Mouse (Mus musculus) forebrain, embryonic 13.5 days (tissue): ENCODE measurements around the gene Cdc20. TPM values are rescaled to one million over a fixed set of nuclear protein-coding genes. Genes with fewer than 3 reads are reported as not detected.

ENCODE experiments used
- ATAC-seq: fragments of 200-750 bp; cut with Nextera tagmentation; 2 replicates; pipeline ENCODE4 v1.8.0; 2017
- H3K27ac ChIP-seq: fragments of 300-500 bp; sonication (generic); 2 replicates; pipeline ENCODE4 v1.5.1; 2015; ENCODE audit warnings: inconsistent platforms, mild to moderate bottlenecking, moderate library complexity
- H3K27me3 ChIP-seq: fragments of 300-500 bp; sonication (generic); 2 replicates; pipeline ENCODE4 v1.6.1; 2015; ENCODE audit warnings: mild to moderate bottlenecking, inconsistent platforms
- H3K36me3 ChIP-seq: fragments of 300-500 bp; sonication (generic); 2 replicates; pipeline ENCODE4 v1.6.1; 2015; ENCODE audit warnings: mild to moderate bottlenecking, inconsistent platforms; ENCODE audit not compliant: poor library complexity, severe bottlenecking
- H3K4me1 ChIP-seq: fragments of 300-500 bp; sonication (generic); 2 replicates; pipeline ENCODE4 v1.6.1; 2015; ENCODE audit warnings: inconsistent platforms
- H3K4me2 ChIP-seq: fragments of 300-500 bp; sonication (generic); 2 replicates; pipeline ENCODE4 v1.6.1; 2015; ENCODE audit warnings: inconsistent platforms, mild to moderate bottlenecking, moderate library complexity
- H3K4me3 ChIP-seq: fragments of 300-500 bp; sonication (generic); 2 replicates; pipeline ENCODE4 v1.5.1; 2015; ENCODE audit warnings: mild to moderate bottlenecking, inconsistent platforms
- H3K9ac ChIP-seq: fragments of 300-500 bp; sonication (generic); 2 replicates; pipeline ENCODE4 v1.6.1; 2015; ENCODE audit warnings: mild to moderate bottlenecking, inconsistent platforms
- H3K9me3 ChIP-seq: fragments of 300-500 bp; sonication (generic); replicated peaks from 2 replicates; pipeline ENCODE4 v1.6.1; 2016; ENCODE audit warnings: inconsistent platforms
- WGBS: fragments of 180-500 bp; shearing (Covaris S2); methylation state at CpG from one replicate; pipeline ENCODE4 v1.1.7; 2015; 5-methylcytosine and 5-hydroxymethylcytosine counted together
- polyA plus RNA-seq: library from polyadenylated mRNA; unstranded; fragments of >200 nt; fragmentation: Nextera tagmentation; extraction: Ambion mirVana; gene quantifications from 2 replicates; pipeline ENCODE4 v1.2.1, GENCODE M21; 2015

Cdc20 gene
- polyA plus RNA-seq, 1 experiment from 2014 or later = 251 TPM

GRCm38 (mm10) chr4:118413553-118413952 is 23.6 kb downstream of the Cdc20 start:
- no peak overlapping the region for H3K9ac ChIP-seq
- H3K27me3 ChIP-seq = no peaks in the 10 kb centered on the region
- ATAC-seq = no peak
- H3K36me3 ChIP-seq = peaks cover 74% of the 10 kb centered on the region
- WGBS = 97% methylated on average over 5 of the region's 5 CpGs
- H3K4me3 ChIP-seq = no peak overlapping the region
- no peak overlapping the region for H3K27ac ChIP-seq
- peaks cover 11% of the 10 kb centered on the region for H3K4me1 ChIP-seq
- H3K9me3 ChIP-seq = no peaks in the 10 kb centered on the region
- H3K4me2 ChIP-seq = no peak overlapping the region

- no peaks in the 10 kb centered on the region for H3K27me3 ChIP-seq
- H3K36me3 ChIP-seq = peaks cover 48% of the 10 kb centered on the region
- H3K4me1 ChIP-seq = peaks cover 19% of the 10 kb centered on the region
- H3K27ac ChIP-seq = no peak overlapping the region
- H3K9ac ChIP-seq = no peak overlapping the region
- 93% methylated on average over 5 of the region's 5 CpGs for WGBS
- no peaks in the 10 kb centered on the region for H3K9me3 ChIP-seq
- ATAC-seq = no peak
- H3K4me2 ChIP-seq = no peak overlapping the region
- H3K4me3 ChIP-seq = no peak overlapping the region
Measured at GRCm38 (mm10) chr4:118410871-118411270, 26.3 kb downstream of the Cdc20 start.

- Histone ChIP-seq H3K27ac (no peak within 1 kb of the TSS), H3K36me3 (peaks cover 43% of the 10 kb centered on the region), H3K4me3 (peak within 1 kb of the TSS; percentile 93), H3K4me1 (peaks cover 19% of the 10 kb centered on the region), H3K27me3 (no peaks in the 10 kb centered on the region), H3K4me2 (peak within 1 kb of the TSS; percentile 87), H3K9ac (peak within 1 kb of the TSS; percentile 91), H3K9me3 (no peaks in the 10 kb centered on the region)
- peak; percentile 96 for ATAC-seq
- under 1% methylated on average over 51 of the region's 53 CpGs for WGBS
Measured at GRCm38 (mm10) chr4:118409142-118409900, 27.8 kb downstream of the Cdc20 start, which contains the start of the genes Szt2 and Med8. Gene Szt2, minus strand, starts transcription at chr4:118409273. Gene Med8, plus strand, starts transcription at chr4:118409337.

- no peak for ATAC-seq
- Histone ChIP-seq H3K4me2 (no peak overlapping the region), H3K27me3 (no peaks in the 10 kb centered on the region), H3K4me1 (no peaks in the 10 kb centered on the region), H3K9me3 (no peaks in the 10 kb centered on the region), H3K9ac (no peak overlapping the region), H3K27ac (no peak overlapping the region), H3K36me3 (peaks cover 72% of the 10 kb centered on the region), H3K4me3 (no peak overlapping the region)
- 94% methylated on average over 12 of the region's 12 CpGs for WGBS
Measured at GRCm38 (mm10) chr4:118402701-118403100, 34.5 kb downstream of the Cdc20 start.

GRCm38 (mm10) chr4:118401918-118402317 is 35.2 kb downstream of the Cdc20 start:
- no peaks in the 10 kb centered on the region for H3K4me1 ChIP-seq
- 96% methylated on average over 5 of the region's 5 CpGs for WGBS
- H3K9ac ChIP-seq = no peak overlapping the region
- H3K27ac ChIP-seq = no peak overlapping the region
- peaks cover 79% of the 10 kb centered on the region for H3K36me3 ChIP-seq
- ATAC-seq = no peak
- no peaks in the 10 kb centered on the region for H3K9me3 ChIP-seq
- no peak overlapping the region for H3K4me3 ChIP-seq
- H3K4me2 ChIP-seq = no peak overlapping the region
- H3K27me3 ChIP-seq = no peaks in the 10 kb centered on the region

- Histone ChIP-seq H3K27me3 (no peaks in the 10 kb centered on the region), H3K27ac (no peak overlapping the region), H3K4me1 (no peaks in the 10 kb centered on the region), H3K4me3 (no peak overlapping the region), H3K9me3 (no peaks in the 10 kb centered on the region), H3K36me3 (peaks cover 84% of the 10 kb centered on the region), H3K4me2 (no peak overlapping the region), H3K9ac (no peak overlapping the region)
- ATAC-seq = no peak
- WGBS = 91% methylated on average over 3 of the region's 3 CpGs
Measured at GRCm38 (mm10) chr4:118401421-118401820, 35.7 kb downstream of the Cdc20 start.

GRCm38 (mm10) chr4:118398400-118398799 is 38.8 kb downstream of the Cdc20 start:
- no peaks in the 10 kb centered on the region for H3K4me1 ChIP-seq
- H3K36me3 ChIP-seq = peaks cover 100% of the 10 kb centered on the region
- no peaks in the 10 kb centered on the region for H3K9me3 ChIP-seq
- 93% methylated on average over 6 of the region's 6 CpGs for WGBS
- no peak overlapping the region for H3K4me3 ChIP-seq
- no peak overlapping the region for H3K27ac ChIP-seq
- H3K4me2 ChIP-seq = no peak overlapping the region
- no peak for ATAC-seq
- no peaks in the 10 kb centered on the region for H3K27me3 ChIP-seq
- no peak overlapping the region for H3K9ac ChIP-seq

- Histone ChIP-seq H3K36me3 (peaks cover 100% of the 10 kb centered on the region), H3K4me1 (no peaks in the 10 kb centered on the region)
- no peak for ATAC-seq
Measured at GRCm38 (mm10) chr4:118396433-118396832, 40.7 kb downstream of the Cdc20 start.

GRCm38 (mm10) chr4:118395289-118395688 is 41.9 kb downstream of the Cdc20 start:
- Histone ChIP-seq H3K36me3 (peaks cover 100% of the 10 kb centered on the region), H3K4me2 (no peak overlapping the region), H3K4me1 (no peaks in the 10 kb centered on the region), H3K27me3 (no peaks in the 10 kb centered on the region), H3K9ac (no peak overlapping the region), H3K4me3 (no peak overlapping the region), H3K27ac (no peak overlapping the region), H3K9me3 (no peaks in the 10 kb centered on the region)
- ATAC-seq = no peak
- 92% methylated on average over 4 of the region's 4 CpGs for WGBS

More at GRCm38 (mm10) chr4:118396433-118396832, 40.7 kb downstream of the Cdc20 start:
- 85% methylated on average over 3 of the region's 3 CpGs for WGBS
- H3K4me3 ChIP-seq = no peak overlapping the region
- no peak overlapping the region for H3K4me2 ChIP-seq
- H3K9me3 ChIP-seq = no peaks in the 10 kb centered on the region
- H3K9ac ChIP-seq = no peak overlapping the region
- H3K27me3 ChIP-seq = no peaks in the 10 kb centered on the region
- no peak overlapping the region for H3K27ac ChIP-seq

GRCm38 (mm10) chr4:118394505-118394904 is 42.6 kb downstream of the Cdc20 start:
- Histone ChIP-seq H3K9me3 (no peaks in the 10 kb centered on the region), H3K27ac (no peak overlapping the region), H3K27me3 (no peaks in the 10 kb centered on the region), H3K36me3 (peaks cover 100% of the 10 kb centered on the region), H3K4me3 (no peak overlapping the region), H3K4me1 (no peaks in the 10 kb centered on the region), H3K4me2 (no peak overlapping the region), H3K9ac (no peak overlapping the region)
- 93% methylated on average over 6 of the region's 6 CpGs for WGBS
- no peak for ATAC-seq

- peaks cover 100% of the 10 kb centered on the region for H3K36me3 ChIP-seq
- H3K9ac ChIP-seq = no peak overlapping the region
- H3K9me3 ChIP-seq = no peaks in the 10 kb centered on the region
- no peak overlapping the region for H3K4me2 ChIP-seq
- no peak overlapping the region for H3K4me3 ChIP-seq
- H3K4me1 ChIP-seq = no peaks in the 10 kb centered on the region
- no peak overlapping the region for H3K27ac ChIP-seq
- WGBS = 92% methylated on average over 11 of the region's 11 CpGs
- no peaks in the 10 kb centered on the region for H3K27me3 ChIP-seq
- no peak for ATAC-seq
Measured at GRCm38 (mm10) chr4:118390146-118390545, 47.0 kb downstream of the Cdc20 start.

- H3K36me3 ChIP-seq = peaks cover 100% of the 10 kb centered on the region
- no peaks in the 10 kb centered on the region for H3K9me3 ChIP-seq
- H3K4me2 ChIP-seq = no peak overlapping the region
- H3K4me3 ChIP-seq = no peak overlapping the region
- H3K27ac ChIP-seq = no peak overlapping the region
- 93% methylated on average over 8 of the region's 8 CpGs for WGBS
- H3K27me3 ChIP-seq = no peaks in the 10 kb centered on the region
- ATAC-seq = no peak
- H3K4me1 ChIP-seq = no peaks in the 10 kb centered on the region
- H3K9ac ChIP-seq = no peak overlapping the region
Measured at GRCm38 (mm10) chr4:118387316-118387715, 49.8 kb downstream of the Cdc20 start.

GRCm38 (mm10) chr4:118383271-118383670 is 53.9 kb downstream of the Cdc20 start:
- peaks cover 98% of the 10 kb centered on the region for H3K36me3 ChIP-seq
- WGBS = 92% methylated on average over 7 of the region's 7 CpGs

More at GRCm38 (mm10) chr4:118383271-118383670, 53.9 kb downstream of the Cdc20 start:
- no peak overlapping the region for H3K27ac ChIP-seq
- H3K4me3 ChIP-seq = no peak overlapping the region
- no peaks in the 10 kb centered on the region for H3K9me3 ChIP-seq
- ATAC-seq = no peak
- H3K4me1 ChIP-seq = no peaks in the 10 kb centered on the region
- H3K4me2 ChIP-seq = no peak overlapping the region
- H3K27me3 ChIP-seq = no peaks in the 10 kb centered on the region
- H3K9ac ChIP-seq = no peak overlapping the region
